Mouse (Mus musculus) thymus, postnatal 36 days (tissue): ENCODE measurements at regions not wholly inside any gene's neighbourhood (a gene's known extent, or its start where the extent isn't known, plus 50 kb on each side); places are given as distances from the start of the nearest gene placed in this dataset.

ENCODE experiments used
- DNase-seq, 2 experiments: peaks; one replicate each; pipeline ENCODE4 v3.0.0; 2022; ENCODE audit warnings: mixed read lengths in 2 of 2

GRCm38 (mm10) chr9:74655956-74656355 lies 205.8 kb upstream of the Onecut1 start:
- DNase-seq = no peak

DNA sequence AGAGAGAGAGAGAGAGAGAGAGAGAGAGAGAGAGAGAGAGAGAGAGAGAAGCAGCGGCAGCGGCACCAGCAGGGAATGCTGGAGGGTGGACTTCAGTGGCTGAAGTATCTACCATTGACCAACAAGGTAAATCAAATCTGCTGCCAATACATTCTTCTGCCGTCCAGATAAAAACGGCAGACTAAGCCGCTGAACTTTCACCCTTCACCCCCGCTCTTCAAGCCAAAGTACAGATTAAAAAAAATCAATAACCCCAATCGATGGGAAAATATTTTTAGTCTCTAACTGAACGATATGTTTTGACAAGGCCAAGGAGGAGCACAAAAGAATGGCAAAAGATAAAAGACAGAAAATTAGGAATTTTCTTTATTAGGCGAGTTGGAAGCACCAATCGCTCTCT lies 205.3 kb upstream of the Onecut1 start:
- no peak for DNase-seq

GRCm38 (mm10) chr9:74671356-74671952 lies 190.3 kb upstream of the Onecut1 start:
- DNase-seq = no peak

GRCm38 (mm10) chr9:74672261-74672660 lies 189.5 kb upstream of the Onecut1 start:
- no peak for DNase-seq

- no peak for DNase-seq
These were observed 163.5 kb upstream of the Onecut1 start for GRCm38 (mm10) chr9:74698229-74698628.

GRCm38 (mm10) chr9:74705698-74706097 lies 156.0 kb upstream of the Onecut1 start:
- no peak for DNase-seq

DNA sequence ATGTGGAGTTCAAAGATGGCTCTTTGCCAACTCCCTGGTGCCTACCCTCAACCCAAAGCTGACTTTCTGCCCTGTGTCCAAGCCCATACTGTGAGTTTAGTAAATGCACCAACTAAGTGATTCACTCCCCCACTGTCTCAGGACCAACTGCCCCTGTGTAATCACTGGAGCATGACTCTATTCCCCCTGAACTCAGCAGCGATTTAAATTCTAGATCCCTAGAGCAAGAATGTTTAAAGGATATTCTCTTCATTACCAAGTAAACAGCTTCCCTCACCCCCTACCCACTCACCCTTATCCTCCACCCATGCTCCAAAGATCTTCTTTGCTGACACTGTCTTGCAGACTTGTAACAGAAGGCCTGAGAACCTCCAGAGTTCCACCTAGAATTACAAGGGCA lies 154.1 kb upstream of the Onecut1 start:
- no peak for DNase-seq

GRCm38 (mm10) chr9:74711698-74712097 lies 150.0 kb upstream of the Onecut1 start:
- DNase-seq = no peak

- no peak for DNase-seq
These were observed 129.3 kb upstream of the Onecut1 start for GRCm38 (mm10) chr9:74732451-74732850.

- DNase-seq = no peak
These were observed 119.8 kb upstream of the Onecut1 start for GRCm38 (mm10) chr9:74741949-74742348.

GRCm38 (mm10) chr9:74747886-74748285 lies 113.8 kb upstream of the Onecut1 start:
- no peak for DNase-seq

DNA sequence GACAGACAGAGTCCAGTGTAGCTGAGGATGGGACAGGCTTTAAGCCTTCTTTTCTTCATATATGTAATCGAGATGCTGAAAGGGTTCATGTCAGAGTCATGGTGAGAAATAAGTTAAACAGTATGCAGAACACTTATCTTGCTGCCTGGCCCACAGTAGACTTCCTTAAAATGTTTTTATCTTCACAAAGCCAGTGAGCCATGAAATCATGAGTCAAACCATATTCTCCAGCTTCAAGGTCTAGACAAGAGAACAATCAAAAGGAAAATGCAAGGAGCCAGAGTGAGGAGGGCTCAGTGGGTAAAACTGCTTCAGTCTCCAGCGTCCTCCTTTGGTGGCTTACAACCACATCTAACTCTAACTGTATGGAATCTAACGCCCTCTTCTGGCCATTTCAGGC lies 103.7 kb upstream of the Onecut1 start:
- DNase-seq = no peak

- DNase-seq = no peak
These were observed 102.8 kb upstream of the Onecut1 start for GRCm38 (mm10) chr9:74758876-74759275.

DNA sequence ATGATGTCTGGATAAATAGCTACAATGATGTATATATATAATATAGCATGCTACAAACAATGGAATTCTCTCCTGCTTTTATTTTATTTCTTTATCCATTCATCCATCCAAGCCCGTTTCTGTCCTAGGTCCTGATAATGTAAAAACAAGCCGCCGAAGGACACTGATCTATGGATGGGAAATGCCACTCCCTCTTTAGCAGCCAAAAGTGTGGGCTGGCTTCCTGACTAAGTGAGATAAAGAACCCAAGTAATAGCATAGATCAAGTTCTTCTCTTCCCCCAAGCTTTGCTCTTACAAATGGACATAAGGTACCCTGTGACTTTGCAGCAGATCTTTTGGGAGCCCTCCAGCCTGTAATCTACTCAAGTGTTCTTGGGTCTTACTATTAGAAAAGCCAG lies 81.3 kb upstream of the Onecut1 start:
- no peak for DNase-seq

GRCm38 (mm10) chr9:74793394-74793793 lies 68.3 kb upstream of the Onecut1 start:
- DNase-seq = no peak

GRCm38 (mm10) chr9:74795994-74796393 lies 65.7 kb upstream of the Onecut1 start:
- DNase-seq = no peak

DNA sequence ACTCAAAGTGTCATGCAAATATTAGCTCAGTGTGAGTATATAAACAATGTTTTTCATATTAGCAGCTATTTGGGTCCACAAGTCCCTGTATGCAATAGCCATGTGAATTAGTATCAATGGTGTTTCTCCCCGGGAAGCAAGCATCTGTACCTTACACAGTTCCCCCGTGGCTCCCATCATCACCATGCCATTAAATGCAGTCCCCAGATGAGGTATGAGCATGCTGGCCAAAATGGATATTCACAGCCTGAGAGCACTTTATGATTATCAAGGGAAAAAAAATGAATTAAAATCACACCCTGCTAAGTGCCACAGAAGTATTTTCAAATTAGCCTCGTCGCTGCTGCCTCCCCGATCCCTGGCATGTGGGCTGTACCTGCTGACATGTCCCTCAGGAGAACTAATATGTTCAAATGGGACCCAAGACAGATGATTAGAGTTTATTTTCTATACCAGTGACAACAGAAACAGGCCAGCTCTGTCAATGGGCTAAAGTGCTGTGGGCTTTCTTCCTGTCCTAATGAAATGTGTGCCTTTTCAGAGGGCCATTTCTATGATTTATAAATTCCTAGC lies 64.4 kb upstream of the Onecut1 start:
- no peak for DNase-seq

GRCm38 (mm10) chr9:74801091-74801490 lies 60.6 kb upstream of the Onecut1 start:
- no peak for DNase-seq

- DNase-seq = no peak
These were observed 50.3 kb upstream of the Onecut1 start for GRCm38 (mm10) chr9:74811437-74811836.
